Mouse (Mus musculus): ENCODE measurements at regions not wholly inside any gene's neighbourhood (a gene's known extent, or its start where the extent isn't known, plus 50 kb on each side); places are given as distances from the start of the nearest gene placed in this dataset.

GRCm38 (mm10) chr6:61080661-61081060, 99.5 kb upstream of the Ccser1 start:
- TF ChIP-seq CTCF (IDR thresholded peaks at IDR 0.05; ENCODE audit: extremely low read depth, insufficient read depth, insufficient read length, insufficient replicate concordance) (no peak), POLR2A (IDR thresholded peaks at IDR 0.05; ENCODE audit: low read depth, low read length) (no peak)
